Mouse (Mus musculus) heart, postnatal 0 days (tissue): ENCODE results near the gene Zfp317.

Experiments used
- CTCF ChIP-seq: IDR thresholded peaks from 2 replicates; pipeline ENCODE4 v1.5.1; 2016; ENCODE audit warnings: antibody characterized with exemption, control low read depth, low read depth
- EP300 ChIP-seq: IDR thresholded peaks from 2 replicates; pipeline ENCODE4 v1.6.1; 2016; ENCODE audit warnings: antibody characterized with exemption, low read depth

- TF ChIP-seq CTCF: 0 out of 2 replicates have a peak, but pooled peaks have one; percentile 1
- TF ChIP-seq EP300: peak; percentile 85
Observed at GRCm38 (mm10) chr9:19621843-19622822, at the start of gene Zfp317.
